Mouse (Mus musculus): ENCODE results near the gene Atat1. TPM values are rescaled to one million over a fixed set of nuclear protein-coding genes. Genes with fewer than 3 reads are reported as not detected.

Atat1 gene
- total and polyA plus RNA-seq, 3 experiments = 5.7 to 12.5 (median 10.4) TPM

- Histone ChIP-seq H3K4me1 (ENCODE audit: control insufficient read depth in 1 of 2, insufficient read depth in 2 of 2) (peaks cover 0 to 32% of the 10 kb centered on the region in 2 experiments; a peak in 2 of 4 replicates), H3K79me2 (replicated peaks; ENCODE audit: control insufficient read depth, extremely low read depth, insufficient read depth, poor library complexity, severe bottlenecking) (peaks cover 51% of the 10 kb centered on the region), H3K27me3 (replicated peaks) (no peaks in the 10 kb centered on the region), H3K36me3 (replicated peaks in 1 of 2; ENCODE audit: control insufficient read depth in 1 of 2, insufficient read depth in 1 of 2, low read length in 1 of 2) (peaks cover 0 to 21% of the 10 kb centered on the region in 2 experiments), H3K4me2 (ENCODE audit: insufficient read depth, low read depth, poor library complexity, severe bottlenecking) (peak overlapping the region; percentile 85), H3K9ac (ENCODE audit: insufficient read depth, low read depth) (peak overlapping the region; percentile 69), H3K9me3 (replicated peaks; ENCODE audit: low read length) (peaks cover 4% of the 10 kb centered on the region), H3K4me3 (replicated peaks in 1 of 3; ENCODE audit: low read depth in 2 of 3, low read length in 2 of 3, poor library complexity in 1 of 3) (peak overlapping the region; percentile 63 to 99 (median 74)), H3K27ac (ENCODE audit: insufficient read depth, low read depth) (peak overlapping the region; percentile 83)
- DNase-seq (ENCODE audit: extremely low read depth) = no peak
- in situ Hi-C loops (cut with MboI; ENCODE audit: low pct_ligation_motif_present, low pct_unique_long_range_greater_than_20kb, low sequenced_read_pairs) (loop anchor here (10.0 kb wide), 1 partner anchor 134 kb away; no protein-coding TSS in a partner anchor), dilution Hi-C loops (cut with MboI; ENCODE audit: extremely low pct_ligation_motif_present, extremely low pct_unique_long_range_greater_than_20kb, low sequenced_read_pairs) (no loop called here)
- TF ChIP-seq POLR2A (IDR thresholded peaks at IDR 0.05; ENCODE audit: low read depth, low read length) (no peak), ZC3H11A (IDR thresholded peaks at IDR 0.05; ENCODE audit: low read depth, low read length) (no peak), SIN3A (IDR thresholded peaks at IDR 0.05; ENCODE audit: low read length) (0 out of 2 replicates have a peak, but pooled peaks have one; percentile 19), POLR2AphosphoS2 (IDR thresholded peaks at IDR 0.05; ENCODE audit: low read depth, low read length) (no peak), CHD1 (IDR thresholded peaks at IDR 0.05; ENCODE audit: low read depth, low read length) (no peak; the same call in 1 of the 2 replicates), ELF1 (IDR thresholded peaks at IDR 0.05; ENCODE audit: low read depth, low read length) (no peak)
Observed at GRCm38 (mm10) chr17:35868961-35869345, 40.9 kb downstream of the Atat1 start.

- H3K27me3 ChIP-seq (replicated peaks) = no peaks in the 10 kb centered on the region
- dilution Hi-C loops (cut with MboI; ENCODE audit: extremely low pct_ligation_motif_present, extremely low pct_unique_long_range_greater_than_20kb, low sequenced_read_pairs) (no loop called here), in situ Hi-C loops (cut with MboI; ENCODE audit: low pct_ligation_motif_present, low pct_unique_long_range_greater_than_20kb, low sequenced_read_pairs) (loop anchor here (10.0 kb wide), 1 partner anchor 133 kb away; no protein-coding TSS in a partner anchor)
- DNase-seq (ENCODE audit: extremely low read depth) = peak; percentile 68
- peaks cover 4% of the 10 kb centered on the region for H3K9me3 ChIP-seq (replicated peaks; ENCODE audit: low read length)
- H3K79me2 ChIP-seq (replicated peaks; ENCODE audit: control insufficient read depth, extremely low read depth, insufficient read depth, poor library complexity, severe bottlenecking) = peaks cover 47% of the 10 kb centered on the region
- H3K4me1 ChIP-seq (ENCODE audit: control insufficient read depth in 1 of 2, insufficient read depth in 2 of 2) = peaks cover 0 to 25% of the 10 kb centered on the region in 2 experiments; a peak in 2 of 4 replicates
- H3K27ac ChIP-seq (ENCODE audit: insufficient read depth, low read depth) = peak overlapping the region; percentile 83
- H3K36me3 ChIP-seq (replicated peaks in 1 of 2; ENCODE audit: control insufficient read depth in 1 of 2, insufficient read depth in 1 of 2, low read length in 1 of 2) = peaks cover 0 to 16% of the 10 kb centered on the region in 2 experiments
- H3K9ac ChIP-seq (ENCODE audit: insufficient read depth, low read depth) = peak overlapping the region; percentile 69
- TF ChIP-seq MAFK (IDR thresholded peaks at IDR 0.05; ENCODE audit: insufficient replicate concordance, low read length) (no peak), NELFE (IDR thresholded peaks at IDR 0.05; ENCODE audit: low read depth, low read length) (0 out of 2 replicates have a peak, but pooled peaks have one; percentile 49), PAX5 (IDR thresholded peaks at IDR 0.05; ENCODE audit: low read length) (no peak), ZMIZ1 (IDR thresholded peaks at IDR 0.05; ENCODE audit: low read depth, low read length) (0 out of 2 replicates have a peak, but pooled peaks have one; percentile 21), RAD21 (IDR thresholded peaks at IDR 0.05; ENCODE audit: low read depth, low read length) (no peak), EP300 (IDR thresholded peaks at IDR 0.05; ENCODE audit: low read length) (no peak), MYC (IDR thresholded peaks at IDR 0.05; ENCODE audit: low read depth, low read length) (no peak), ELF1 (IDR thresholded peaks at IDR 0.05; ENCODE audit: low read depth, low read length) (peak; percentile 71), E2F4 (IDR thresholded peaks at IDR 0.05; ENCODE audit: insufficient replicate concordance, low read depth, low read length) (no peak), MXI1 (IDR thresholded peaks at IDR 0.05; ENCODE audit: low read depth, low read length) (peak; percentile 47; the same call in 1 of the 2 replicates), POLR2A (IDR thresholded peaks at IDR 0.05; ENCODE audit: low read depth, low read length) (peak; percentile 56), TBP (conservative IDR thresholded peaks at IDR 0.05; ENCODE audit: low read depth, low read length) (no peak), MAX (IDR thresholded peaks at IDR 0.05; ENCODE audit: low read length) (no peak), ZKSCAN1 (IDR thresholded peaks at IDR 0.05; ENCODE audit: borderline replicate concordance, low read depth, low read length) (no peak), CHD1 (IDR thresholded peaks at IDR 0.05; ENCODE audit: low read depth, low read length) (no peak), MAZ (IDR thresholded peaks at IDR 0.05; ENCODE audit: low read depth, low read length) (peak; percentile 15; the same call in 1 of the 2 replicates), SIN3A (IDR thresholded peaks at IDR 0.05; ENCODE audit: low read length) (no peak; the same call in none of the 2 replicates), IRF4 (IDR thresholded peaks at IDR 0.05; ENCODE audit: low read depth, low read length) (no peak), GABPA (IDR thresholded peaks at IDR 0.05; ENCODE audit: insufficient replicate concordance, low read depth, low read length) (no peak), CTCF (conservative IDR thresholded peaks at IDR 0.05 in 1 of 2, IDR thresholded peaks at IDR 0.05 in 1 of 2; ENCODE audit: low read depth in 2 of 2, low read length in 2 of 2) (peak in 1 of 2 experiments; percentile 27; a peak in 2 of 4 replicates), HCFC1 (IDR thresholded peaks at IDR 0.05; ENCODE audit: low read depth, low read length) (peak; percentile 59), UBTF (IDR thresholded peaks at IDR 0.05; ENCODE audit: low read depth, low read length) (no peak), MEF2A (IDR thresholded peaks at IDR 0.05; ENCODE audit: borderline replicate concordance, low read depth, low read length) (0 out of 2 replicates have a peak, but pooled peaks have one; percentile 9), ZNF384 (IDR thresholded peaks at IDR 0.05; ENCODE audit: low read depth, low read length) (no peak)
- peak overlapping the region; percentile 63 to 99 (median 74) for H3K4me3 ChIP-seq (replicated peaks in 1 of 3; ENCODE audit: low read depth in 2 of 3, low read length in 2 of 3, poor library complexity in 1 of 3)
- H3K4me2 ChIP-seq (ENCODE audit: insufficient read depth, low read depth, poor library complexity, severe bottlenecking) = peak overlapping the region; percentile 91
Observed at GRCm38 (mm10) chr17:35868165-35868820, 41.6 kb downstream of the Atat1 start.

All from CH12.LX (cell line).